Mouse (Mus musculus) midbrain, embryonic 14.5 days (tissue): ENCODE data around the gene Mlip. TPM values are rescaled to one million over a fixed set of nuclear protein-coding genes. Genes with fewer than 3 reads are reported as not detected.

Experiments
- ATAC-seq: fragments of 200-750 bp; cut with Nextera tagmentation; 2 replicates; pipeline ENCODE4 v1.8.0; 2017; ENCODE audit warnings: moderate number of reproducible peaks, moderate library complexity; ENCODE audit not compliant: low FRiP score, low TSS enrichment
- DNase-seq: peaks from one replicate; pipeline ENCODE4 v3.0.0-alpha.2; 2015
- H3K27ac ChIP-seq: fragments of 300-500 bp; sonication (generic); replicated peaks from 2 replicates; pipeline ENCODE4 v1.5.1; 2014; ENCODE audit warnings: mild to moderate bottlenecking, low read depth, low read length, moderate library complexity
- H3K27me3 ChIP-seq: fragments of 300-500 bp; sonication (generic); 2 replicates; pipeline ENCODE4 v1.6.1; 2014; ENCODE audit warnings: low read length, control low read depth, mixed read lengths; ENCODE audit not compliant: control insufficient read depth, insufficient read depth
- H3K36me3 ChIP-seq: fragments of 300-500 bp; sonication (generic); 2 replicates; pipeline ENCODE4 v1.6.1; 2014; ENCODE audit warnings: low read length, control low read depth; ENCODE audit not compliant: control insufficient read depth, insufficient read depth
- H3K4me1 ChIP-seq: fragments of 300-500 bp; sonication (generic); 2 replicates; pipeline ENCODE4 v1.6.1; 2014; ENCODE audit warnings: mild to moderate bottlenecking, antibody characterized with exemption, low read length, control low read depth; ENCODE audit not compliant: control insufficient read depth, insufficient read depth
- H3K4me2 ChIP-seq: fragments of 300-500 bp; sonication (generic); 2 replicates; pipeline ENCODE4 v1.6.1; 2014; ENCODE audit warnings: mild to moderate bottlenecking, low read length, moderate library complexity
- H3K4me3 ChIP-seq: fragments of 300-500 bp; sonication (generic); replicated peaks from 2 replicates; pipeline ENCODE4 v1.5.1; 2014; ENCODE audit warnings: low read depth, low read length
- H3K9ac ChIP-seq: fragments of 300-500 bp; sonication (generic); replicated peaks from 2 replicates; pipeline ENCODE4 v1.6.1; 2014; ENCODE audit warnings: mild to moderate bottlenecking, low read length, moderate library complexity
- H3K9me3 ChIP-seq: fragments of 300-500 bp; sonication (generic); 2 replicates; pipeline ENCODE4 v1.6.1; 2016; ENCODE audit warnings: low read length, control low read depth, mixed read lengths; ENCODE audit not compliant: control insufficient read depth
- whole genome bisulfite sequencing: fragments of 180-500 bp; shearing (Covaris S2); extraction: QIAGEN DNeasy Blood & Tissue Kit; methylation state at CpG from one replicate; pipeline ENCODE4 v1.1.7; 2014; 5-methylcytosine and 5-hydroxymethylcytosine counted together
- polyA plus RNA-seq: library from polyadenylated mRNA; unstranded; fragments of >200 nt; fragmentation: Nextera tagmentation; extraction: Ambion mirVana; gene quantifications from 2 replicates; pipeline ENCODE4 v1.2.1, GENCODE M21; 2014

Mlip gene
- polyA plus RNA-seq, 1 experiment from 2014 or later, result 0.83 TPM

DNA sequence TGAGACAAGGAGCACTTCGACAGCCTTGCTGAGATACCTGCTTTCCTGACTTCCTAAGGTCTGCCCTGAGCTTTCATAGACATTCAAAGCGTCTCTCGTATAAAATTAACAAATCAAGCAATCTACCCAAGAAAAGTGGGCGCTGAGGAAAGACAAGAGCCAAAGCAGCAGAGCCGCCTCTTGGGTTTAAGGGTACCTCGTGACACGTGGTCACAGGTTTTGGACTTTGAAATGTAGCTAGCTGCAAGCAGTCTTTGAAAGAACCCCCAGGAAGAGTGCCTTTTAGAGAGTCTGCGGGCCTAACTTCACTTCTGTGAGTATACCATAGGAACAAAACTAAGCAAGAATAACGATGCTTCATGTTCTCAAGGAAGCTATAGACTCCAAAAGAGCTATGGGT, 31.9 kb upstream of the Mlip start:
- DNase-seq, result no peak
- H3K27me3 ChIP-seq, result no peaks in the 10 kb centered on the region
- no peaks in the 10 kb centered on the region for H3K36me3 ChIP-seq
- no peaks in the 10 kb centered on the region for H3K4me1 ChIP-seq
- no peaks in the 10 kb centered on the region for H3K9me3 ChIP-seq
- ATAC-seq, result no peak
- 86% methylated on average over 9 of the region's 9 CpGs for WGBS
- H3K27ac ChIP-seq, result no peak overlapping the region
- no peak overlapping the region for H3K9ac ChIP-seq
- no peak overlapping the region for H3K4me2 ChIP-seq
- H3K4me3 ChIP-seq, result no peak overlapping the region

DNA sequence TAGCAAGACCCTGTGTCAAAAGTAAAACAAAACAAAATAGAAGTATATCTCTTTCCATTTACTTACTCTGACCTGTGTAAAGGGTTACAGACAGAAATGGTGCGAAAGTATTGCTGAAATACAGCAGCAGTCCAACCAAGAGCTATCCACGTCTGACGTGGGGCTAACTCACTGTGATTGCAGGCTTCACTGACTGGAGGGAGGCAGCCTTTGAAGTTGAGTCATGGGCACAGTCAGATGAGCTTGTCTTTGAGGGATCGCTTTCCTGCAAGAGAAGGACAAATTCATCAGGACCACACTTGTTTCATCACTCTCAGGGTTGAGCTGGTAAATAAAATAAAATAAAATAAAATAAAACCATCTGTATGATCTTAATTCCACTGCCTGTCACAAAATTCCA, 31.2 kb upstream of the Mlip start:
- H3K9me3 ChIP-seq, result no peaks in the 10 kb centered on the region
- WGBS, result 74% methylated on average over 4 of the region's 4 CpGs
- no peak for DNase-seq

DNA sequence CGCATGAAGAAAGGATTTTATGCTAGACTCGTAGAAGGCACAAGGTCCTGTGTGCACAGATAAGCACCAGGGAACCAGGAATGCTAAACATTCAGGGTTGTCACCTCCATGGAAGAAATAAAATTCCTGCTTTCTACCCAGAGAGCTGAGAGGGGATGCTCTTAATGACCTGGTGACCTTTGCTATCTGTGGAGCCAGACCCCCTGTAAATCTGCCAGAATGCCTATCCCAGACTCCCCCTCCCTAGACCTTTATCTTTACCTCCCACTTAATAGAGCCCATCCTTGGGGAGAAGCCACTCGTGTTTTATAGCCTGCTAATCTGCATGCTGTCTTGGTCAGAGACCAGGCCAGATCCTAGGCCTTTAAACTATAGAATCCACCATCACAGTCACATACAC, 29.7 kb upstream of the Mlip start:
- ATAC-seq (no peak), DNase-seq (no peak)
- Histone ChIP-seq H3K27me3 (no peaks in the 10 kb centered on the region), H3K36me3 (no peaks in the 10 kb centered on the region), H3K4me3 (no peak overlapping the region), H3K4me1 (no peaks in the 10 kb centered on the region), H3K27ac (no peak overlapping the region), H3K9me3 (no peaks in the 10 kb centered on the region), H3K9ac (no peak overlapping the region), H3K4me2 (no peak overlapping the region)
- 37% methylated on average over 3 of the region's 3 CpGs for WGBS

More for the DNA sequence above, 31.2 kb upstream of the Mlip start:
- Histone ChIP-seq H3K27ac (no peak overlapping the region), H3K4me2 (no peak overlapping the region), H3K4me3 (no peak overlapping the region), H3K4me1 (no peaks in the 10 kb centered on the region), H3K36me3 (no peaks in the 10 kb centered on the region), H3K27me3 (no peaks in the 10 kb centered on the region), H3K9ac (no peak overlapping the region)
- ATAC-seq, result no peak

DNA sequence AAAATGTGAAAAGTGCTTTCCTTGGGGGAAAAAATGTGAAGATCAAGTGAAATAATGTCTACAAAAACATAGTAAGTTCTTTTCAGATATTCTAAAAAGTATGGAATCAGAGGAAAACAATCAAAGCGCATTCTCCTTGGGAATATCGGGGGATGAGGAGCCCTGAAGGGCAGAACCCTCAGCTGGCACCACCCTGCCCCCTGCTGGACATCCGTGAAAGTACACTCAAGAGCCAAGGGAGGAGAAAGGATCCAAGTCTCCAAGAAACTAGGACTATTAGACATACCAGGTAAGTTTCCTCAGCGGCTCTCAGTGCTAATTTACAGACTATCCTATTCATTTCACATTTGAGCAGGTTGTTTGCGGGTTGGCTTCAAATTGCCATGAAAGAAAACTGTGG, 28.8 kb upstream of the Mlip start:
- Histone ChIP-seq H3K4me1 (no peaks in the 10 kb centered on the region), H3K36me3 (no peaks in the 10 kb centered on the region), H3K27ac (no peak overlapping the region), H3K9ac (no peak overlapping the region), H3K4me3 (no peak overlapping the region), H3K4me2 (no peak overlapping the region), H3K9me3 (no peaks in the 10 kb centered on the region), H3K27me3 (no peaks in the 10 kb centered on the region)
- ATAC-seq (no peak), DNase-seq (peak; percentile 82)
- 11% methylated on average over 5 of the region's 5 CpGs for WGBS

DNA sequence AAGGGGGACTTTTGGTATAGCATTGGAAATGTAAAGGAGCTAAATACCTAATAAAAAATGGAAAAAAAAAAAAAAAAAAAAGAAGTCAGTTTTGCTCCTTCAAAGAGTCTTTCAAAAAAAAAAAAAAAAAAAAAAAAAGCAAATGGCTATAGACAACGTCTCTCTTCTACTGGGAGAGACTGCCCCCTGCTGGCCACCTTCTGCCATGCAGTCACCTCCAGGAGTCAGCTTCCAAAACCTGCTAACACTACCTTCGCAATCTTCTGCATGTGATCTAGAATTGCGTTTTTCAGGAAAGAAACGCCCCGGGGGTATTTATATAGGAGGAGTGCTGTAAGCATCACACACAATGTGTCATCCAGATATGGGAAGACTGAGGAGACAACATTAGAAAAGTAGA, 26.9 kb upstream of the Mlip start:
- H3K27ac ChIP-seq, result no peak overlapping the region
- H3K4me1 ChIP-seq, result no peaks in the 10 kb centered on the region
- DNase-seq (peak; percentile 84), ATAC-seq (no peak)
- no peaks in the 10 kb centered on the region for H3K9me3 ChIP-seq
- H3K27me3 ChIP-seq, result no peaks in the 10 kb centered on the region
- 47% methylated on average over 5 of the region's 5 CpGs for WGBS
- no peak overlapping the region for H3K4me3 ChIP-seq
- H3K4me2 ChIP-seq, result no peak overlapping the region
- H3K36me3 ChIP-seq, result no peaks in the 10 kb centered on the region
- H3K9ac ChIP-seq, result no peak overlapping the region

DNA sequence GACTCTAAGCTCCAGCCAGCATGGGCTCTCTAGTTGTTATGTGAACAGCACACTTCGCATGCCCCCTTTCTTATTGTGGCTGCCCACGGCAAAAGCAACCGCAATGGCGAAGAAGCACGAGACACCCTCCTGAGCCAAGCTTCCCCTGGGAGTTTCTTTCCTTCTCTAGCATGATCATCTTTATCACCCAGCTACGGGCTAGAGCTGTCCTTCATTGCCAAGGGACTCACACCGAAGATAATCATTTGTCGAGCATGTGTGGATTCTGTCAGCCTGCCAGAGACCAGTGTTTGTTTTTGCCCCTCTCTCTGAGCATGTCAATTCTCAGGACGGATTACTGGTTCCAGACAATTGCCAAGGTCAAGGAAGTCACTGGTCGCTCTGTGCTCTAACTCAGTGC, 24.9 kb upstream of the Mlip start:
- no peak overlapping the region for H3K9ac ChIP-seq
- 50% methylated on average over 10 of the region's 10 CpGs for WGBS
- DNase-seq (peak; percentile 25), ATAC-seq (no peak)
- H3K27ac ChIP-seq, result no peak overlapping the region
- H3K36me3 ChIP-seq, result no peaks in the 10 kb centered on the region
- H3K4me1 ChIP-seq, result no peaks in the 10 kb centered on the region
- no peak overlapping the region for H3K4me3 ChIP-seq
- no peak overlapping the region for H3K4me2 ChIP-seq
- no peaks in the 10 kb centered on the region for H3K9me3 ChIP-seq
- no peaks in the 10 kb centered on the region for H3K27me3 ChIP-seq

DNA sequence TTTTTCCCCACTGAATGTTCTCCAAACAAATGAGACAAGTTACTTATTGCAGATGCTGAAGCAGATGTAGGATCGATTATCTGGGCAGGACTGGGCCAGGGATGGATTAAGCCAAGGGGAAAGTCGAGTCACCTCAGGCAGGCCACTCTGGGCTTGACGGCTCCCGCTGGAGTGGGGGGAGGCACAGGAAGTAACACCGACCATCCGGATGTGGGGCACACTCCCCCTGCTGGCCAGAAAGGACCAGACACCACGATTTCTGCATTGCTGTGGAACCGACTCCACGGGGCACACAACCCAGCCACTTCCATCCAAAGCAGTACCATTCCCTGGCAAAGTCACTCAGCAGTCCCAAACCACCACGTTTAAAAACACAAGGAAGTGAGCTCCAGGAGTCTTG, 24.3 kb upstream of the Mlip start:
- Histone ChIP-seq H3K36me3 (no peaks in the 10 kb centered on the region), H3K4me1 (no peaks in the 10 kb centered on the region), H3K9me3 (no peaks in the 10 kb centered on the region), H3K9ac (no peak overlapping the region), H3K27me3 (no peaks in the 10 kb centered on the region), H3K4me3 (no peak overlapping the region), H3K4me2 (no peak overlapping the region), H3K27ac (no peak overlapping the region)
- DNase-seq (no peak), ATAC-seq (no peak)
- 67% methylated on average over 10 of the region's 10 CpGs for WGBS

DNA sequence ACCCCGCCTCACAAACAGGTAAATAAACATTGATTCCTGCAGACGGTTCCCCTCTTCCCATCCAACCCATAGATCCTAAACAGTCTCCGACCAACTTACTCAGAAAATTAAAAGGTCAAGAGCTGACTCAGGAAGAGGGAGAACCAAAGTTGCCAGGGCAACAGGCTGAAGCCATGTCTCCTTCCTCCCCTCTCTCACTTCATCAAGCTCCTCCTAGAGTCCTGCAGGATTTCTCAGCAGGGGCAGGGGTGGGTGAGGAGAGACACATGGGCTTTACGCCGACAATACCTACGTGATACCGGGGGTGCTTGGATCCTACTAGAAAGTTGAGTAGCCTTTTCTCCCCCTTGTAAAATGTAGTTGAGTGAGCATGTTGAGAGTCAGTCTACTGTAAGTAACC, 23.8 kb upstream of the Mlip start:
- DNase-seq (no peak), ATAC-seq (no peak)
- H3K27ac ChIP-seq, result no peak overlapping the region
- no peaks in the 10 kb centered on the region for H3K4me1 ChIP-seq
- no peaks in the 10 kb centered on the region for H3K9me3 ChIP-seq
- H3K9ac ChIP-seq, result no peak overlapping the region
- 91% methylated on average over 7 of the region's 7 CpGs for WGBS
- no peak overlapping the region for H3K4me3 ChIP-seq
- no peaks in the 10 kb centered on the region for H3K27me3 ChIP-seq
- H3K4me2 ChIP-seq, result no peak overlapping the region
- H3K36me3 ChIP-seq, result no peaks in the 10 kb centered on the region

DNA sequence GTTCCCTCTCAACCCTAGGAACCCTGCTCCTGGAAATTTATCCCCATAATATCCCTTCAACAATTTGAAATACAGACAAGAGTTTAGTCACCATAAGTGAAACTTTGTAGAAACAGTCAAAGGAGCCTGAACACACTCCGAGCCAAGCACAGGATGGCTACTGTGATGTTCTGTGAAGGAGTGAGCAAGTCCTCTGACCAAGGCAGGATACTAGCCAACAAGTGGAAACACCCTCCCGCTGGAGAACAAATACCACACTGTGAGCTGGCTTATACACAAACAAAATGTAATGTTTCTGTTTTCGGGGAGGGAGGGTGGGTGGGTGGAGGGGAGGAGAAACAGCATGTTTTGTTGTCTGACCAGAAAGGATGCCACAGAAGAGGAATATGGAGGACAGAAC, 17.9 kb upstream of the Mlip start:
- no peaks in the 10 kb centered on the region for H3K4me1 ChIP-seq
- DNase-seq (no peak), ATAC-seq (no peak)
- no peaks in the 10 kb centered on the region for H3K27me3 ChIP-seq
- H3K4me3 ChIP-seq, result no peak overlapping the region
- no peak overlapping the region for H3K27ac ChIP-seq
- no peak overlapping the region for H3K9ac ChIP-seq
- H3K36me3 ChIP-seq, result no peaks in the 10 kb centered on the region
- WGBS, result 76% methylated on average over 3 of the region's 3 CpGs
- H3K4me2 ChIP-seq, result no peak overlapping the region
- no peaks in the 10 kb centered on the region for H3K9me3 ChIP-seq
